Mouse (Mus musculus) C2C12 (cell line): ENCODE measurements around the gene Gsto1. TPM values are rescaled to one million over a fixed set of nuclear protein-coding genes. Genes with fewer than 3 reads are reported as not detected.

Source experiments
- H3K27me3 ChIP-seq: one replicate; pipeline ENCODE4 v1.6.1; 2011; ENCODE audit not compliant: control insufficient read depth, insufficient read depth, insufficient read length
- H3K36me3 ChIP-seq: one replicate; pipeline ENCODE4 v1.6.1; 2011; ENCODE audit not compliant: control insufficient read depth, insufficient read depth
- H3K4me3 ChIP-seq: one replicate; pipeline ENCODE4 v1.5.1; 2011; ENCODE audit warnings: mild to moderate bottlenecking, control low read depth; ENCODE audit not compliant: poor library complexity, insufficient read depth, severe bottlenecking
- H3K79me2 ChIP-seq: one replicate; pipeline ENCODE4 v1.6.1; 2011; ENCODE audit not compliant: control insufficient read depth, insufficient read depth
- H3K79me3 ChIP-seq: one replicate; pipeline ENCODE4 v1.6.1; 2011; ENCODE audit warnings: low read depth, control low read depth
- H3ac ChIP-seq: one replicate; pipeline ENCODE3; 2011; ENCODE audit warnings: low read depth; ENCODE audit not compliant: control insufficient read depth, insufficient read length
- CEBPB ChIP-seq: IDR thresholded peaks from one replicate; pipeline ENCODE4 v1.6.1; 2011; ENCODE audit warnings: low read depth, mild to moderate bottlenecking, control low read depth, moderate library complexity
- CTCF ChIP-seq: IDR thresholded peaks from one replicate; pipeline ENCODE4 v1.5.1; 2011; ENCODE audit not compliant: control insufficient read depth, insufficient read depth, insufficient read length
- FOSL1 ChIP-seq: IDR thresholded peaks from one replicate; pipeline ENCODE4 v1.8.0; 2011; ENCODE audit warnings: mild to moderate bottlenecking, low read length; ENCODE audit not compliant: poor library complexity, insufficient read depth, severe bottlenecking
- MAX ChIP-seq: IDR thresholded peaks from one replicate; pipeline ENCODE4 v1.6.1; 2011; ENCODE audit warnings: mild to moderate bottlenecking, control low read depth
- MYOD1 ChIP-seq: IDR thresholded peaks from one replicate; pipeline ENCODE4 v1.6.1; 2011; ENCODE audit warnings: low read depth; ENCODE audit not compliant: control insufficient read depth, insufficient read length
- MYOG ChIP-seq: IDR thresholded peaks from one replicate; pipeline ENCODE4 v1.6.1; 2011; ENCODE audit not compliant: control insufficient read depth, insufficient read length; ENCODE audit errors: extremely low read depth
- USF1 ChIP-seq: IDR thresholded peaks from one replicate; pipeline ENCODE4 v1.6.1; 2011; ENCODE audit warnings: low read depth, mild to moderate bottlenecking, control low read depth, moderate library complexity
- polyA plus RNA-seq: library from polyadenylated mRNA; unstranded; fragments of >200 nt; fragmentation: generic; extraction: Trizol; gene quantifications from one replicate; pipeline ENCODE4 v1.2.1, GENCODE M21; 2012; ENCODE audit warnings: missing spikeins

Gene Gsto1
- polyA plus RNA-seq, 1 experiment: 272 TPM

DNA sequence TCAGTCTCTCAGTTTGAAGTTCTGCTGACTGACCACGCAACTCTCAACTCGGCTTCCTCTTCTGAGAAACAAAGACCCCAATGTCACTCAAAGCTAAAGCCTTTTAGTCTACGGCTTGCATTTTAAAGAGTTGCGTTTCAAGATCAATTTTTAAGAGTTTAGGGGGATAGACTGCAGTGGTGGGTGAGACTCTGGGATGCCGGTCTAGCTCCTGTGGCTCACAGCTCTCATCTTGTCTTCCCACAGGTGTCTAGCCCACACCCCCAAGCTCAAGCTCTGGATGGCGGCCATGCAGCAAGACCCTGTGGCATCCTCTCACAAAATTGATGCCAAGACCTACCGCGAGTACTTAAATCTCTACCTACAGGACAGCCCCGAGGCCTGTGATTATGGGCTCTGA lies 9.3 kb downstream of the Gsto1 start:
- H3ac ChIP-seq: no peak overlapping the region
- no peak for TF ChIP-seq MAX
- TF ChIP-seq CEBPB: no peak
- no peak for TF ChIP-seq CTCF
- TF ChIP-seq USF1: no peak
- no peak for TF ChIP-seq FOSL1
- no peak for TF ChIP-seq MYOG
- TF ChIP-seq MYOD1: no peak
- H3K4me3 ChIP-seq: no peak overlapping the region
- peaks cover 43% of the 10 kb centered on the region for H3K36me3 ChIP-seq
- H3K79me3 ChIP-seq: peaks cover 1% of the 10 kb centered on the region
- H3K79me2 ChIP-seq: no peaks in the 10 kb centered on the region
- no peaks in the 10 kb centered on the region for H3K27me3 ChIP-seq

DNA sequence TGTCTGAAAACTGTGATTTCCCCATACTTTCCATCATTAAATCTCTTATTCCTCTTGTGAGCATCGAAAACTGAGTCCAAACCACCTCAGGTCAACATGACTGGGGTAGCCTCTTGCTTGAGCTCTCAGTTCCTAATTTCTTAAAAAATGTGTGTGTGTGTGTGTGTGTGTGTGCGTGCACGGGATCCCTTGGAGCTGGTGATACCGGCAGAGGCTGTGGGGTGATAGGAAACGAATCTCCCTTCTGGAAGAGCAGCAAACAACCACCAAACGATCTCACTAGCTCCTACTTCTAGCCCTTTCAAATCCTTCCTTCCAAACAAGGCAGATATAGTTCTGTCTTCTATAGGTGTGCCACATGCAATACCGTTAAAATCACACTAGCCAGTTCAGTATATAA lies 10.0 kb downstream of the Gsto1 start:
- TF ChIP-seq USF1 (no peak), CTCF (no peak), MAX (no peak), MYOG (no peak), MYOD1 (no peak), FOSL1 (no peak), CEBPB (no peak)
- Histone ChIP-seq H3K27me3 (no peaks in the 10 kb centered on the region), H3K4me3 (no peak overlapping the region), H3ac (no peak overlapping the region), H3K79me2 (no peaks in the 10 kb centered on the region), H3K79me3 (peaks cover 1% of the 10 kb centered on the region), H3K36me3 (peaks cover 37% of the 10 kb centered on the region)

DNA sequence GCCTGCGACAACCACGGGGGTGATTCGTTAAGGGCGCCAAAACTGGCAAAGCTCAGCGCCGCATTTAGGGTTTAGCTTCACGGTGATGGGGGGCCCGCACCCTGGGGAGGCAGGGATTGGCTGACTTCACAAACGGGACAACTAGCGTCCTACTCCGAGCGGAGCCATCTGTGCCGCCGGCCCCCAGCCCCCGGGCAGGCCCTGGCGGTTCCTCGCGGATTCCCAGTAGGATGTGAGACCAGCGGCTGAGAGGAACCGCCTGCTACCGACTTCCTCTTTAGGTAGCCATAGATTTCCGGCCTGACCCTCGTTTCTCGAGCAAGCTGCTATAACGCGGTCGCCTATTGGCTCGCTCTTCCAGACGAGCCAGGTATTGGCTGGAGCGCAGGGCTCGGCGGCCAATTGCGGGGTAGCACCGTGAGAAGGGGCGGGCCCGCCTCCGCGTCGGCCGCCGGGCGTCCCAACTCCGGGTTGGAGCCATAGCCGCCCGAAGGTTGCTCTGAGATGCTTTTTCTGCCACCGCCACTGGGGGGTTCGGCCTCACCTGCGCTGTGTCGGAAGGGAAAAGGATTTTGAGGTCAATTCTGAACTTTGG lies 10.7 kb downstream of the Gsto1 start, which contains the start of gene Gsto2:
Gene Gsto2, plus strand, starts transcription at position 182 of the 595 bp plus-strand sequence.
- Histone ChIP-seq H3K27me3 (no peaks in the 10 kb centered on the region), H3K4me3 (peak within 1 kb of the TSS; percentile 34), H3K36me3 (peaks cover 30% of the 10 kb centered on the region), H3ac (peak within 1 kb of the TSS; percentile 92), H3K79me2 (no peaks in the 10 kb centered on the region), H3K79me3 (peaks cover 1% of the 10 kb centered on the region)
- TF ChIP-seq CEBPB: no peak
- no peak for TF ChIP-seq CTCF
- no peak for TF ChIP-seq MYOD1
- TF ChIP-seq FOSL1: no peak
- no peak for TF ChIP-seq USF1
- no peak for TF ChIP-seq MAX
- TF ChIP-seq MYOG: no peak

DNA sequence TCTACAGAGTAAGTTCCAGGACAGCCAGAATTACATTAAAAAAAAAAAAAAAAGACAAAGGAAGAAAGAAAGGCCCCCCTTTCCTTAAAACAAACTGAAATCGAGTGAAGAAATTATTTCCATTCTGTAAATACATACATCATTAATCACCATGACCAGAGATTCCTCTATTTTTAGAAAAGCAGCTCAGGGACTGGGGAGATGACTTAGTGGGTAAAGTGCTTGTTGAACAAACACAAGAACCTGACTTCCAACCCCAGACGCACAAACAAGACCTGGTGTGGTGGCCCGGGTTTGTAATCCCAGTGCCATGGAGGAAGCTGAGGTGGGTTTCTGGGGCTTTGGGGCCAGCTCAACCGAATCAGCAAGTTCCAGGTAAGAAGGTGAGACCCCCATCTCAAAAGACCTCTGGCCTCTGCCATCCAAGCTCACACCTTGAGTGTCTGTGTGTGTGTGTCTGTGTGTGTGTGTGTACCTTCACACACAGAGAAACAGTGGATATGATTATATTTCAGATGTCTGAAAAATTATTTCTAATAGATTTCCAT lies 12.9 kb downstream of the Gsto1 start:
- Histone ChIP-seq H3K4me3 (no peak overlapping the region), H3ac (no peak overlapping the region), H3K27me3 (no peaks in the 10 kb centered on the region), H3K79me2 (no peaks in the 10 kb centered on the region), H3K79me3 (no peaks in the 10 kb centered on the region), H3K36me3 (peaks cover 16% of the 10 kb centered on the region)
- TF ChIP-seq MYOG (no peak), FOSL1 (no peak), CTCF (no peak), USF1 (no peak), CEBPB (no peak), MAX (no peak), MYOD1 (no peak)

DNA sequence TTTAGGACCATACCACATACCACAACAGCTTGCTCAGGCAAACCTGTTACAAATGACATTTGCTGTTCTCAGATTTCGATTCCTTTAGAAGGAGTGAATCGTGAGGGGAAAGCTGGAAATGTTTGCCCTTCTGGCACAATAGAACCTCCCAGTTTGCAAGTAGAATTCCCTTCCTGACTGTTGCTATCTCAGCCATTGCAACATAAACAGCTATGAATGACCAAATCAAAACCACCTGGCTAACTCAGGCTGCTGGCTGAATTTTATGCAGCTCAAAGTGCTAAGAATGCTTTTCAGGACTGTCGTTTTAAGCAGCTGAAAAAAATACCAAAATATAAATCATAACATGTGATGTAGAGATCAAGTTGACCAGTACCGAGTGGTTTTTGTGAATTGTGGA lies 14.2 kb downstream of the Gsto1 start:
- Histone ChIP-seq H3K27me3 (no peaks in the 10 kb centered on the region), H3ac (no peak overlapping the region), H3K4me3 (no peak overlapping the region), H3K79me2 (no peaks in the 10 kb centered on the region), H3K36me3 (peaks cover 11% of the 10 kb centered on the region), H3K79me3 (no peaks in the 10 kb centered on the region)
- TF ChIP-seq MYOG: no peak
- peak; percentile 12 for TF ChIP-seq CEBPB

DNA sequence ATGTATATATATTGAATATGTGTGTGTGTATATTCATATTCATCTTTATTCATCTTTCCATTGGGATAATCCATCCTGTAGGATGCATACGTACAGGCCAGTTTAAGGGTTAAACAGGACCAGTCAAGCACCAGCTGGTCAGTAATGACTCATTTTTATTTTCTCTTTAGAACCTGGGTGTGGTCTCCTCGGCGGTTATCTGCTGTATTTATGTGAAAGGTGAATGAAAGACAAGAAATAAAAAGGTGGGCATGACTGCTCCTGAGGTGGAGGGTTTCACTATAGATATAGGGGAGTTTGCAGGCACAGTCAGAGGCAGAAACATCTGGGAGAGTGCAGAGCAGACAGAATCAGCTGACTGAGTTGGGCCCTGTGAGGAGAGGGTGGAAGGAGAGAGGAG lies 14.7 kb downstream of the Gsto1 start:
- H3K79me3 ChIP-seq: no peaks in the 10 kb centered on the region
- peaks cover 6% of the 10 kb centered on the region for H3K36me3 ChIP-seq
- H3K79me2 ChIP-seq: no peaks in the 10 kb centered on the region
- TF ChIP-seq MYOG (no peak), USF1 (no peak), MYOD1 (no peak), CTCF (no peak), MAX (no peak), FOSL1 (no peak), CEBPB (no peak)
- no peak overlapping the region for H3ac ChIP-seq
- no peak overlapping the region for H3K4me3 ChIP-seq
- no peaks in the 10 kb centered on the region for H3K27me3 ChIP-seq
